Mouse (Mus musculus) intestine, postnatal 0 days (tissue): ENCODE results near the gene Thbs3. TPM values are rescaled to one million over a fixed set of nuclear protein-coding genes. Genes with fewer than 3 reads are reported as not detected.

Source experiments
- ATAC-seq: fragments of 200-750 bp; cut with Nextera tagmentation; 2 replicates; pipeline ENCODE4 v1.8.0; 2017; ENCODE audit warnings: mild to moderate bottlenecking, moderate TSS enrichment, moderate library complexity
- H3K27ac ChIP-seq: fragments of 300-500 bp; sonication (generic); 2 replicates; pipeline ENCODE4 v1.5.1; 2014; ENCODE audit warnings: mild to moderate bottlenecking, low read depth, low read length, moderate library complexity
- H3K27me3 ChIP-seq: fragments of 300-500 bp; sonication (generic); replicated peaks from 2 replicates; pipeline ENCODE4 v1.6.1; 2014; ENCODE audit warnings: low read length, mixed read lengths; ENCODE audit not compliant: control insufficient read depth, insufficient read depth
- H3K36me3 ChIP-seq: fragments of 300-500 bp; sonication (generic); 2 replicates; pipeline ENCODE4 v1.6.1; 2014; ENCODE audit warnings: mild to moderate bottlenecking, moderate library complexity; ENCODE audit not compliant: control insufficient read depth, insufficient read depth
- H3K4me1 ChIP-seq: fragments of 300-500 bp; sonication (generic); replicated peaks from 2 replicates; pipeline ENCODE4 v1.6.1; 2014; ENCODE audit warnings: antibody characterized with exemption, low read length, mixed read lengths; ENCODE audit not compliant: control insufficient read depth, insufficient read depth
- H3K4me2 ChIP-seq: fragments of 300-500 bp; sonication (generic); replicated peaks from 2 replicates; pipeline ENCODE4 v1.6.1; 2014; ENCODE audit warnings: low read depth, mild to moderate bottlenecking, moderate library complexity
- H3K4me3 ChIP-seq: fragments of 300-500 bp; sonication (generic); 2 replicates; pipeline ENCODE4 v1.5.1; 2014; ENCODE audit warnings: low read depth, low read length
- H3K9ac ChIP-seq: fragments of 300-500 bp; sonication (generic); 2 replicates; pipeline ENCODE4 v1.6.1; 2014; ENCODE audit warnings: mild to moderate bottlenecking, low read depth, low read length
- H3K9me3 ChIP-seq: fragments of 300-500 bp; sonication (generic); 2 replicates; pipeline ENCODE4 v1.6.1; 2016; ENCODE audit warnings: mixed run types; ENCODE audit not compliant: control insufficient read depth
- CTCF ChIP-seq: sonication (generic); IDR thresholded peaks from 2 replicates; pipeline ENCODE4 v1.5.1; 2016; ENCODE audit warnings: low read depth, mild to moderate bottlenecking, control low read depth, antibody characterized with exemption, moderate library complexity
- WGBS: fragments of 180-500 bp; shearing (Covaris S2); extraction: QIAGEN DNeasy Blood & Tissue Kit; methylation state at CpG from one replicate; pipeline ENCODE4 v1.1.7; 2014; 5-methylcytosine and 5-hydroxymethylcytosine counted together
- polyA plus RNA-seq: library from polyadenylated mRNA; unstranded; fragments of >200 nt; fragmentation: Nextera tagmentation; extraction: Ambion mirVana; gene quantifications from 2 replicates; pipeline ENCODE4 v1.2.1, GENCODE M21; 2015

Gene Thbs3
- polyA plus RNA-seq, 1 experiment from 2014 or later: 17.2 TPM

DNA sequence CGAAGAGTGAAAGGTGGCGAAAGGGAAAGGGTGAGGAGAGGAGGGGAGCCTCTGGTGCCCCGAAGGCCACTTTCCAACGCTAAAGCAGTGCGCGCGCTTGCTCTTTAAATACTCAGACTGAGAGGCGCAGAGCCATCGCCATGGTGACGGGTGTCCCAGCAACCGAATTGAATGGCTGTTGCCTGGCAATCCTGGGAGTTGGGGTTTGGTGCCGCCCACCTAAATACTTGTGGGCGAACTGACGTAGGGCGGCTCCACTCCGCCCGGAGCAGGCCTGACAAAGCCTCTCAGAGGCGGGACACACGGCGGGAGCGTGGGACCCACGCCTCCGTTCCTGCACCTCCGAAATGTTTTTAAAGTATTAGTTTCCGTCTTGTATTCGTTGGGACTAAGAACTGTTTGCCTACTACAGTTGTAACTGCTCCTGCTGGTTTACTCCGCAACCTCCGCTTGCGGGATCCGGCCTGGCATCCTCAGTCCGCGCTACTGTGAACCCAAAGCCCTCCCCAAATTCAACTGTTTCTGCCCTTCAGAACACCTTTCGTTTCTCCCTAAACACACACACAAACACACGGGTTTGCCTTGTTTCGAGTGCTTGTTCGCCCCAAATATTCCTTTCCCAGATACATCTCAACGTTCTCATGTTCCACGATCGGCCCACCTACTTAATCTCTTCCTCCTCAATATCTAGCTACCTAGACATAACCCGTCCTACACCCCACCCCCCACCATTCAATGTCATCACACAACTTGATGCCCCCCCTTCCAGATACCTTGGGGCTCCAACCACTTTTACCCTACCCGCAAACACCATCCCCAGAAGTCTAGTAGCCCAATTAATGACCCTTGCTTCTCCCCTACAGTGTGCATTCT, 12.6 kb downstream of the Thbs3 start:
- Histone ChIP-seq H3K4me3 (peak overlapping the region; percentile 40), H3K36me3 (no peaks in the 10 kb centered on the region; the same call in 1 of the 2 replicates), H3K4me2 (peak overlapping the region; percentile 65), H3K9ac (peak overlapping the region; percentile 11; the same call in 1 of the 2 replicates), H3K27ac (peak overlapping the region; percentile 17; the same call in 1 of the 2 replicates), H3K4me1 (peaks cover 4% of the 10 kb centered on the region; the same call in 1 of the 2 replicates), H3K9me3 (no peaks in the 10 kb centered on the region), H3K27me3 (no peaks in the 10 kb centered on the region)
- no peak for TF ChIP-seq CTCF
- 7% methylated on average over 41 of the region's 41 CpGs for WGBS
- ATAC-seq: peak; percentile 39

- Histone ChIP-seq H3K4me3 (peak overlapping the region; percentile 40), H3K4me2 (peak overlapping the region; percentile 65), H3K4me1 (peaks cover 4% of the 10 kb centered on the region; the same call in 1 of the 2 replicates), H3K36me3 (no peaks in the 10 kb centered on the region), H3K27ac (peak overlapping the region; percentile 17; the same call in 1 of the 2 replicates), H3K27me3 (no peaks in the 10 kb centered on the region), H3K9me3 (no peaks in the 10 kb centered on the region), H3K9ac (no peak overlapping the region)
- peak; percentile 97 for TF ChIP-seq CTCF
- under 1% methylated on average over 20 of the region's 20 CpGs for WGBS
- ATAC-seq: peak; percentile 73
Measured at GRCm38 (mm10) chr3:89228180-89228549, 13.2 kb downstream of the Thbs3 start.

GRCm38 (mm10) chr3:89228836-89229235, 13.9 kb downstream of the Thbs3 start, which contains the start of gene Muc1:
Muc1 (plus strand) TSS chr3:89229057.
- TF ChIP-seq CTCF: no peak
- Histone ChIP-seq H3K4me2 (peak within 1 kb of the TSS; percentile 65), H3K36me3 (no peaks in the 10 kb centered on the region), H3K9me3 (no peaks in the 10 kb centered on the region), H3K4me3 (peak within 1 kb of the TSS; percentile 40), H3K27ac (peak within 1 kb of the TSS; percentile 17; the same call in 1 of the 2 replicates), H3K27me3 (no peaks in the 10 kb centered on the region), H3K9ac (no peak within 1 kb of the TSS), H3K4me1 (peaks cover 4% of the 10 kb centered on the region; the same call in 1 of the 2 replicates)
- ATAC-seq: no peak
- 25% methylated on average over 10 of the region's 10 CpGs for WGBS

DNA sequence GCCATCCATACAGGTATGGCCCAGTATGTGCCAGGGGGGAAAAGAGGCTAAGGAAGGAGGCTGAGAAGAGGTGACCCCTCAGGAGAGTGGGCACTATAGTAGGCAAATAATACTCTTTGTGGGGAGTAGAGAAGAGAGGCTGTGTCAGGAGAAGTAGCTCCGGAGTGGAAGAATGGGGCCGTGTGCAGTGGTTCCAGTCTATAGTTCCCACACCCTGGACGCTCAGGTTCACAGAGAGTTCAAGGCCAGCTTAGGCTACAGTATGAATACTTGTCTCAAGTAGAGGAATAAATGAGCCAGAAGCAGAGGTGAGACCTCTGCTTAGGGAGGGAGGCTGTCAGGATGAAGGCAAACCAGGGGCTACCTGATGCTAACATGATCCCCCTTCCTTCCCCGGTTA, 14.3 kb downstream of the Thbs3 start:
- Histone ChIP-seq H3K27ac (no peak overlapping the region), H3K4me1 (peaks cover 6% of the 10 kb centered on the region; the same call in 1 of the 2 replicates), H3K4me3 (no peak overlapping the region), H3K4me2 (peak overlapping the region; percentile 65; the same call in 1 of the 2 replicates), H3K9me3 (no peaks in the 10 kb centered on the region), H3K36me3 (no peaks in the 10 kb centered on the region), H3K9ac (no peak overlapping the region), H3K27me3 (no peaks in the 10 kb centered on the region)
- ATAC-seq: no peak
- no peak for TF ChIP-seq CTCF
- 55% methylated on average over 4 of the region's 4 CpGs for WGBS

- 86% methylated on average over 2 of the region's 2 CpGs for WGBS
- no peak overlapping the region for H3K27ac ChIP-seq
- no peak for ATAC-seq
- H3K36me3 ChIP-seq: no peaks in the 10 kb centered on the region
- TF ChIP-seq CTCF: no peak
- H3K4me3 ChIP-seq: no peak overlapping the region
- H3K4me1 ChIP-seq: peaks cover 7% of the 10 kb centered on the region; the same call in 1 of the 2 replicates
- H3K9ac ChIP-seq: no peak overlapping the region
- H3K4me2 ChIP-seq: no peak overlapping the region
- no peaks in the 10 kb centered on the region for H3K9me3 ChIP-seq
- H3K27me3 ChIP-seq: no peaks in the 10 kb centered on the region
Measured at GRCm38 (mm10) chr3:89230561-89230960, 15.6 kb downstream of the Thbs3 start.

GRCm38 (mm10) chr3:89231345-89231744, 16.4 kb downstream of the Thbs3 start:
- WGBS: 64% methylated on average over 7 of the region's 7 CpGs
- no peak overlapping the region for H3K4me2 ChIP-seq
- H3K9ac ChIP-seq: no peak overlapping the region
- no peaks in the 10 kb centered on the region for H3K9me3 ChIP-seq
- no peak overlapping the region for H3K4me3 ChIP-seq
- H3K4me1 ChIP-seq: peaks cover 7% of the 10 kb centered on the region; the same call in 1 of the 2 replicates
- H3K36me3 ChIP-seq: no peaks in the 10 kb centered on the region
- no peak for TF ChIP-seq CTCF
- no peak for ATAC-seq
- H3K27me3 ChIP-seq: no peaks in the 10 kb centered on the region
- H3K27ac ChIP-seq: no peak overlapping the region
